Mouse (Mus musculus) embryonic fibroblast, embryonic 13.5 days (primary cell): Measurements from ENCODE around the gene Primpol.

Experiments
- CTCF ChIP-seq: IDR thresholded peaks from 2 replicates; pipeline ENCODE4 v1.5.1; 2011; ENCODE audit warnings: mild to moderate bottlenecking, control low read depth, low read length, moderate library complexity, borderline replicate concordance; ENCODE audit not compliant: insufficient read depth
- POLR2A ChIP-seq: IDR thresholded peaks from 2 replicates; pipeline ENCODE4 v1.6.1; 2011; ENCODE audit warnings: low read depth, mild to moderate bottlenecking, control low read depth, low read length, moderate library complexity

DNA sequence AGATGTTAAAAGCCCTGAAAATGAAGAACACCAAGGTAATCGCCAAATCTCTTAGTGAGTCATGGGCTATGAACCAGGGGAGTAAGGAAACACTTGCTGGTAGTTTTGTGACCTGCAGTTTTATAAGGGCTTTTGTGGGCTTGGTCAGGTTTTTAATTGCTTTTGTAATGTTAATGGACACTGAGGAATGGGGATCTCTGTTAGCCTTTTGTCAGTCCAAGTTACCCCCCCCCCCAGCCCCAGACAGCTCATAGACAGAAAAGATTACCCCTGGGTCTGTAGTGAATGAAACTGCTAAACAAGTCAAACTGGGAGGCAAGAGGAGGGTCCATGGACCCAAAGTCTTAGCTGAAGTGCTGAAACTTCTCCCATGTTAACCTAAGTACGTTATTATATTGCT lies 43.6 kb downstream of the Primpol start:
- TF ChIP-seq CTCF (no peak), POLR2A (no peak)
